ENCODE assay signal across 10 mouse cellular contexts in genomic region chrX:56651738-56652137, GRCm38 (mm10). TPM values are rescaled to one million over a fixed set of nuclear protein-coding genes. Genes with fewer than 3 reads are reported as not detected.
DNase-seq lines count a peak whose midpoint lies in the region; ATAC-seq and TF ChIP-seq lines count a peak whose summit lies in the region.
"Had no signal": no experiment of that assay in that cellular context is flagged by ENCODE, and none has a peak within 500 bp of the region (broad histone marks: within the 10 kb centered on the region; RNA-seq: fewer than 3 reads in every experiment).

No protein-coding gene starts in this region.

- no peak overlapping the region for H3K4me2 ChIP-seq in heart, postnatal 0 days (ENCODE audit: low read depth, low read length)
- H3K4me2 ChIP-seq in lung, postnatal 0 days (replicated peaks; ENCODE audit: low read depth, low read length), result no peak overlapping the region
- no peak overlapping the region for H3K4me2 ChIP-seq in midbrain, embryonic 13.5 days (replicated peaks)
- H3K4me2 ChIP-seq: liver, embryonic 13.5 days had no signal

- no peaks in the 10 kb centered on the region for H3K9me3 ChIP-seq in heart, postnatal 0 days (replicated peaks; ENCODE audit: control insufficient read depth, low read length)
- H3K9me3 ChIP-seq in lung, postnatal 0 days (ENCODE audit: low read length), result no peaks in the 10 kb centered on the region
- no peaks in the 10 kb centered on the region for H3K9me3 ChIP-seq in midbrain, embryonic 13.5 days
- H3K9me3 ChIP-seq: liver, embryonic 13.5 days had no signal

- no peaks in the 10 kb centered on the region for H3K27me3 ChIP-seq in heart, postnatal 0 days (ENCODE audit: control insufficient read depth, insufficient read depth, low read length)
- H3K27me3 ChIP-seq in lung, postnatal 0 days (replicated peaks; ENCODE audit: insufficient read depth, low read length), result no peaks in the 10 kb centered on the region
- no peaks in the 10 kb centered on the region for H3K27me3 ChIP-seq in midbrain, embryonic 13.5 days
- H3K27me3 ChIP-seq: liver, embryonic 13.5 days had no signal

- no peaks in the 10 kb centered on the region for H3K4me1 ChIP-seq in heart, postnatal 0 days (ENCODE audit: control insufficient read depth, insufficient read depth)
- no peaks in the 10 kb centered on the region for H3K4me1 ChIP-seq in lung, postnatal 0 days (ENCODE audit: insufficient read depth, low read depth, low read length)
- no peaks in the 10 kb centered on the region for H3K4me1 ChIP-seq in midbrain, embryonic 13.5 days (replicated peaks)
- H3K4me1 ChIP-seq: liver, embryonic 13.5 days had no signal

- H3K36me3 ChIP-seq in heart, postnatal 0 days (replicated peaks; ENCODE audit: control insufficient read depth, insufficient read depth, low read length), result no peaks in the 10 kb centered on the region
- H3K36me3 ChIP-seq in lung, postnatal 0 days (ENCODE audit: insufficient read depth, low read length), result no peaks in the 10 kb centered on the region
- H3K36me3 ChIP-seq in midbrain, embryonic 13.5 days, result 0 out of 2 replicates have a peak, but pooled peaks cover 5% of the 10 kb centered on the region
- H3K36me3 ChIP-seq: liver, embryonic 13.5 days had no signal

- peak; percentile 88 for ATAC-seq in heart, postnatal 0 days (ENCODE audit: insufficient read depth, low read depth)
- ATAC-seq in lung, postnatal 0 days, result peak; percentile 84
- ATAC-seq in midbrain, embryonic 13.5 days, result no peak

- intact Hi-C loops in gastrocnemius, adult 2 months (cut with DNase I), result loop anchor here (2.0 kb wide), 2 partner anchors 139 to 187 kb away; no protein-coding TSS in a partner anchor

- H3K4me3 ChIP-seq in gastrocnemius, adult 2 months, result no peak overlapping the region
- no peak overlapping the region for H3K4me3 ChIP-seq in heart, postnatal 0 days (ENCODE audit: low read depth, low read length)
- H3K4me3 ChIP-seq in lung, postnatal 0 days (ENCODE audit: low read depth, low read length), result no peak overlapping the region
- no peak overlapping the region for H3K4me3 ChIP-seq in midbrain, embryonic 13.5 days (replicated peaks)
- H3K4me3 ChIP-seq: liver, embryonic 13.5 days; myocyte had no signal

- DNase-seq in adrenal gland, postnatal 25 days, result peak; percentile 38
- peak; percentile 81 for DNase-seq in gastrocnemius, adult 2 months
- peak; percentile 74 for DNase-seq in heart, postnatal 0 days (ENCODE audit: low spot score)
- DNase-seq in lung, postnatal 0 days (ENCODE audit: low spot score), result peak; percentile 88
- no peak for DNase-seq in adipocyte (ENCODE audit: low spot score)
- DNase-seq in frontal cortex, postnatal 36 days (ENCODE audit: low spot score in 2 of 2), result no peak
- DNase-seq: liver, embryonic 13.5 days; right cerebral cortex, postnatal 25 days had no signal

- no peak overlapping the region for H3K9ac ChIP-seq in heart, postnatal 0 days (replicated peaks; ENCODE audit: low read depth, low read length)
- H3K9ac ChIP-seq in lung, postnatal 0 days (replicated peaks; ENCODE audit: low read depth), result no peak overlapping the region
- H3K9ac ChIP-seq in midbrain, embryonic 13.5 days (replicated peaks), result no peak overlapping the region
- H3K9ac ChIP-seq: liver, embryonic 13.5 days had no signal

- peak overlapping the region; percentile 86 for H3K27ac ChIP-seq in gastrocnemius, adult 2 months
- peak overlapping the region; percentile 79 for H3K27ac ChIP-seq in heart, postnatal 0 days (ENCODE audit: low read depth)
- peak overlapping the region; percentile 80 for H3K27ac ChIP-seq in lung, postnatal 0 days (ENCODE audit: low read length)
- H3K27ac ChIP-seq in midbrain, embryonic 13.5 days, result no peak overlapping the region
- H3K27ac ChIP-seq: liver, embryonic 13.5 days had no signal

- 34% methylated on average over 7 of the region's 7 CpGs for WGBS in heart, postnatal 0 days
- whole genome bisulfite sequencing in lung, postnatal 0 days, result 21% methylated on average over 7 of the region's 7 CpGs
- WGBS in midbrain, embryonic 13.5 days, result 70% methylated on average over 7 of the region's 7 CpGs

- TF ChIP-seq CTCF in gastrocnemius, adult 2 months (IDR thresholded peaks at IDR 0.05), result no peak
- TF ChIP-seq CTCF in heart, postnatal 0 days (IDR thresholded peaks at IDR 0.05; ENCODE audit: low read depth), result no peak
- no peak for TF ChIP-seq CTCF in lung, postnatal 0 days (IDR thresholded peaks at IDR 0.05)

- no peak for TF ChIP-seq EP300 in heart, postnatal 0 days (IDR thresholded peaks at IDR 0.05; ENCODE audit: low read depth)
- peak; percentile 81 for TF ChIP-seq EP300 in lung, postnatal 0 days (IDR thresholded peaks at IDR 0.05)

RNA-seq across cellular contexts. Expression of gene Slc9a6, which starts 42.2 kb away (rescaled TPM):
- 25.7 and 29.0 TPM in 2 replicates for total RNA-seq in adrenal gland, postnatal 25 days (2021)
- total RNA-seq in gastrocnemius, adult 2 months (2021), result 10 to 100 TPM; 24.9 to 31.3 TPM
- 10.7 and 15.4 TPM in 2 replicates for total RNA-seq in heart, postnatal 0 days (2014; rRNA removed; ENCODE audit: low replicate concordance)
- polyA plus RNA-seq in heart, postnatal 0 days (2015; fragmentation: Nextera tagmentation; extraction: Ambion mirVana), result 5.2 and 6.4 TPM in 2 replicates
- 15.1 and 16.1 TPM in 2 replicates for polyA plus RNA-seq in lung, postnatal 0 days (2015; fragmentation: Nextera tagmentation; extraction: Ambion mirVana)
- polyA plus RNA-seq in midbrain, embryonic 13.5 days (2015; fragmentation: Nextera tagmentation; extraction: Ambion mirVana), result 45.2 and 49.4 TPM in 2 replicates

RNA-seq across cellular contexts. Expression of gene Mmgt1, which starts 53.9 kb away (rescaled TPM):
- 28.6 and 31.7 TPM in 2 replicates for total RNA-seq in adrenal gland, postnatal 25 days (2021)
- total RNA-seq in gastrocnemius, adult 2 months (2021), result 10 to 100 TPM; 25.0 to 27.2 TPM
- total RNA-seq in heart, postnatal 0 days (2014; rRNA removed; ENCODE audit: low replicate concordance), result 28.7 and 33.4 TPM in 2 replicates
- 15.3 and 16.2 TPM in 2 replicates for polyA plus RNA-seq in heart, postnatal 0 days (2015; fragmentation: Nextera tagmentation; extraction: Ambion mirVana)
- polyA plus RNA-seq in lung, postnatal 0 days (2015; fragmentation: Nextera tagmentation; extraction: Ambion mirVana), result 11.8 and 12.1 TPM in 2 replicates
- polyA plus RNA-seq in midbrain, embryonic 13.5 days (2015; fragmentation: Nextera tagmentation; extraction: Ambion mirVana), result 55.5 and 57.1 TPM in 2 replicates

Comparison
In these comparisons a context has a peak if more than half of its experiments do, and no peak if none do; other contexts are left out.
1. DNase-seq: peak in adrenal gland, postnatal 25 days (single experiment), gastrocnemius, adult 2 months (single experiment), heart, postnatal 0 days (single experiment) and lung, postnatal 0 days (single experiment); none in adipocyte (single experiment) and frontal cortex, postnatal 36 days (0 of 2).